Mouse (Mus musculus): Measurements from ENCODE around the gene Cmklr1. TPM values are rescaled to one million over a fixed set of nuclear protein-coding genes. Genes with fewer than 3 reads are reported as not detected.

Gene Cmklr1
- 10 to 100 TPM in 2 of 4 experiments, 1 to 10 TPM in 2; 5.1 to 23.1 (median 13.4) TPM for total RNA-seq (2022)

DNA sequence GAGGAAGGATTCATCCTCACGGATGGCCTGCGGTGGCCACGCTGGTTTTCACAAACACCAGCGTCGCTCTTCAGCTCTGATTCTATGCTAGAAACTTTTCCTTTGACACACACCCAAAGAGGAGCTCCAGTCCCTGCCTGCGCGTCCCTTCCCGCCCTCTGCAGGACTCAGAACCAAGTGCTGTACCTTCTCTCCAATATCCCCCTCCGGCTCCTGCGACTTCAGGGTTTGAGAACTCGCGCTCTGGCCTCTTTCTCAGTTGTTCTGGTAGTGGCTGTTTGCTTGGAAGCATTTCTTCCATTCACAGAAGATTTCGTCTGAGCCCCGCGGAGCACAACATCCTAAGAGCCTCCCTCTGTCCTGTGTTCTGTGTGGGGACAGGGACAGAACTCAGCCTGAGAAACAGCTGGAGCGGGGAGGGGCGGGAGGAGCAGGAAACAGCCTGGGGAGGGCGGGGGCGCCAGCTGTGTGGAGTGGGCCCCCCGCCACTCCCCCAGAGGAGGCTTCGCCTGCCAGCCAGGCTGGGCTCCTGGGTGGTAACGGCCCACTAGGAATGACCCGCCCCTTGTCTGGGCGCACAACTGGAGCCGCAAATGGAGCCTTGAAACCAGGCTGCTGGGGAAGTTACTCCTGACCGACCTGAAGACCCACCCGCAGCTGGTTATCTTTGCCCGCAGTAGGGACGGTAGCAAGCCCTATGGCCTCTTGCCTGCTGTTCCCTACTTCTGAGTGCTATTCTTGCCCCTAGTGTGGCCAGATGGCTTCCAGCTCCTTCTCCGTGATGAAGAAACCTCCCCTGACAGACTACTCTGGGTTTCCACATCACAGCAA is at the start of gene Cmklr1:
TSS of gene Cmklr1 (minus strand) at position 392 of the 831 bp plus-strand sequence.
- no peak for DNase-seq (ENCODE audit: low spot score in 2 of 2)

- DNase-seq (ENCODE audit: low spot score in 2 of 2), result no peak
Measured at GRCm38 (mm10) chr5:113694415-113694814, 44.2 kb upstream of the Cmklr1 start.

- DNase-seq (ENCODE audit: low spot score in 2 of 2), result no peak
Measured at GRCm38 (mm10) chr5:113694000-113694399, 43.8 kb upstream of the Cmklr1 start.

GRCm38 (mm10) chr5:113693196-113693755 is 43.0 kb upstream of the Cmklr1 start:
- no peak for DNase-seq (ENCODE audit: low spot score in 2 of 2)

DNA sequence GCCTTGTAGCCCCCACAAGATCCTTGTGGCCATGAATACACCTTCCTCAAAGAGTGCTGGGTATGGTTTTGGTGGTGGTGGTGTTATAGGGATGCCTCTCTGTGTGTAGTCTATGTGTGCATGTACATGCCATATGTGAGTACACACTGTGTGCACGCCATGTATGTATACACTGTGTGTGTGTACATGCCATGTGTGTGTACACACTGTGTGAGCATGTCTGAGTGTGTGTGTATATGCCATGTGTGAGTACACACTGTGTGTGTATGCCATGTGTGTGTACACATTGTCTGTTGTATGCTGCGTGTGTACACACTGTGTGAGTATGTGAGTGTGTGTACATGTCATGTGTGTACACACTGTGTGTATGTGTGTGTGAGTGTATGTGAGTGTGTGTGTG is 40.6 kb upstream of the Cmklr1 start:
- no peak for DNase-seq (ENCODE audit: low spot score in 2 of 2)

- DNase-seq (ENCODE audit: low spot score in 2 of 2), result no peak
Measured at GRCm38 (mm10) chr5:113690069-113690548, 39.9 kb upstream of the Cmklr1 start.

- no peak for DNase-seq (ENCODE audit: low spot score in 2 of 2)
Measured at GRCm38 (mm10) chr5:113687514-113687913, 37.3 kb upstream of the Cmklr1 start.

DNA sequence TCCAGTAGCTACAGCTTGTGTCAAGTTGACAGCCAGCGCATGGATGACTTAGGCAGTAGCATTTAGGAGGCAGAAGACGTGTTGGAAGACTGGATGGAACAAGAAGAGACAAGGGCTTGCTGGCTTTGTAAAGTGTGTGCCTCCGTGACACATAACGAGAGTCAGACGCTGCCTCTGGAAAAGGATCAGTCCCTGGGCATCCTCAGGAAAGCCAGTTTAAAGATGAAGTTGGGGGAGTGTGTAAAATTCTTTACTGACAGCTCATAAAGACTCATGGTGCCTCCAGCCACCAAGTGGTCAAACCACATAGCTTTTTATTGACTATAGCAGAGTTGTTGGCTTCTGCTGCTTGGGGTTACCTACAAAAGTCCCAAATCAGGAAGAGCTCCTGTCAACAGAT is 35.2 kb upstream of the Cmklr1 start:
- DNase-seq (ENCODE audit: low spot score in 2 of 2), result no peak

- DNase-seq (ENCODE audit: low spot score in 2 of 2), result no peak
Measured at GRCm38 (mm10) chr5:113683246-113683645, 33.0 kb upstream of the Cmklr1 start.

GRCm38 (mm10) chr5:113682472-113682871 is 32.2 kb upstream of the Cmklr1 start:
- DNase-seq (ENCODE audit: low spot score in 2 of 2), result no peak

DNA sequence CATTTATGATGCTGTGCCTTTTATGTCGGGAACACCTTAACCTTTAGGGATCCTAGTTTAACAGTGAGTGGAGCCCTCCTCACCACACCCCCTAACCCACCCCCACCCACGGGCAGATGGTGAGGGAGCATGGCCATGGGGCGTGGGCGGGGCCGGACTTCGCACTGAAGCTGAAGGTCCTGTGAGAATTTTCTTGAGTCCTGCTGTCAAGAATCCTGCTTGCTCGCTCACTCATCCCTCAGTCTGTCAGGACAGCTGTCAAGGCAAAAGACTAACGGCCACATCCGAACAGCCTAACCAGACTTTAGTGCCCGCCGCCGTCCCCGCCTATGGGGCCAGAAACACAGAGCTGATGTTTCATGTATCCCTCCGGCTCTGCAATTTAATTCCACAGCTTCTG is 31.0 kb upstream of the Cmklr1 start:
- DNase-seq (ENCODE audit: low spot score in 2 of 2), result no peak

- no peak for DNase-seq (ENCODE audit: low spot score in 2 of 2)
Measured at GRCm38 (mm10) chr5:113679509-113679908, 29.3 kb upstream of the Cmklr1 start.

GRCm38 (mm10) chr5:113678743-113679452 is 28.7 kb upstream of the Cmklr1 start:
- no peak for DNase-seq (ENCODE audit: low spot score in 2 of 2)

- no peak for DNase-seq (ENCODE audit: low spot score in 2 of 2)
Measured at GRCm38 (mm10) chr5:113677541-113677940, 27.3 kb upstream of the Cmklr1 start.

GRCm38 (mm10) chr5:113674851-113675250 is 24.6 kb upstream of the Cmklr1 start:
- no peak for DNase-seq (ENCODE audit: low spot score in 2 of 2)

DNA sequence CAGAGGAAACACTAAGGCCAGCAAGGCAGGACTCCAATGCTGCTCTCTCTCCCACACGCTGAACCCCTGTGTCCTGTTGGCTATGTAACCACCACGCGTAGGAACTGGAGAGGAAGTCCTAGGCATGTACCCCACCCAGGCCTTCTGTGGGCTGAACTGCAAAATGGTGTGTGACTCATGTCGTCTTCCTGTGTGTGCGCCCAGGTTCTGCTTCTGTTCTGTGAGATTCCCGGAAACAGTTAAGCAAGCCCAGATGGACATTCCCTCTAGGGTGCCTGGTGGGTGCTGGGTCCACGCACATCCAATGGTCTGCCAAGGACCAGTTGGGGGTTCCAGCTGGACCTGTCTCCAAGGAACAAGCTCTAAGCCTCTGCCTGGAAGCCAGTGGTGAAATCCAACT is 22.2 kb upstream of the Cmklr1 start:
- DNase-seq (ENCODE audit: low spot score in 2 of 2), result no peak

GRCm38 (mm10) chr5:113670597-113670996 is 20.4 kb upstream of the Cmklr1 start:
- DNase-seq (ENCODE audit: low spot score in 2 of 2), result no peak

DNA sequence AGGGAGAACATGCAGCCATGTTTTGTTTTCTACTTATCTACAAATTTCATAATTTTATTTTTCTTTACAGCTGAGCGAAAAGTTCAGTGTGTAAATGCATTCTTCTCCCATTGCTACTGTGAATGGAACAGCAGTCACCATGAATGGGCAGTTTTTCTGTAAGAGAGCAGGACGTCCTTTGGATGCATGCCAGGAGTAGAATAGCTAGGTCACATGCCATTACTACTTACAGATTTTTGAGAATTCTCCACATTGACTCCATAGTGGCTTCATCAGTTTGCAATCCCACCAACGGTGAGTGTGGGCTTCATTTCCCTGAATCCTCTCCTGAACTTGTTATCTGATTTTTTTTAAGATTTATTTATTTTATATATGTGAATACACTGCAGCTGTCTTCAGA is 19.9 kb upstream of the Cmklr1 start:
- DNase-seq (ENCODE audit: low spot score in 2 of 2), result no peak

DNA sequence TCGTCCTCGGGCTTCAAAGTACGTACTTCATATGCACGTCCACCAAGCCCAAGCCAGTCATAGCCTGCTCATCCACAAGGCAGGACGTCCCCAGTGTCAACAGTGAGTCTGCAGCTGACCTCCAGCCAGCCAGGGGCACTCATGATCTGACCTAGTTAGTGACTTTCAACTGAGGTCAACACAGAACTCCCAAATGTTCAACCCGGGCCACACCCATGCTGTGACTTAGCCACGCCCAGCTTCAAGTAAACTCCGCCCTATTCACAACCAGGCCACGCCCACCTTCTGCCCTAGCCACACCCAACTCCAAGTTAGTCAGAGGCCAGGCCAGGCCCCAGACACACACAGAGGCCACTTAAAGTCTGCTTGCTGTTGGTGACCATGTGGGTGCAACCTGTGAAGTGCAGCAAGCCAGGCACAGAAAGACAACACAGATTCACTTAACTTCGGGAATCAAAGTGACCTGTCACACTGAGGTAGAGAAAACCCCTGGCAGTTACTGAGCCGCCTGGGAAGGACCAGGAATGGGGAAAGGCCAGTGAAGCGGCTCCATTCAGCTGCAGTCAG is 14.5 kb upstream of the Cmklr1 start:
- no peak for DNase-seq (ENCODE audit: low spot score in 2 of 2)

- no peak for DNase-seq (ENCODE audit: low spot score in 2 of 2)
Measured at GRCm38 (mm10) chr5:113664127-113664526, 13.9 kb upstream of the Cmklr1 start.

DNA sequence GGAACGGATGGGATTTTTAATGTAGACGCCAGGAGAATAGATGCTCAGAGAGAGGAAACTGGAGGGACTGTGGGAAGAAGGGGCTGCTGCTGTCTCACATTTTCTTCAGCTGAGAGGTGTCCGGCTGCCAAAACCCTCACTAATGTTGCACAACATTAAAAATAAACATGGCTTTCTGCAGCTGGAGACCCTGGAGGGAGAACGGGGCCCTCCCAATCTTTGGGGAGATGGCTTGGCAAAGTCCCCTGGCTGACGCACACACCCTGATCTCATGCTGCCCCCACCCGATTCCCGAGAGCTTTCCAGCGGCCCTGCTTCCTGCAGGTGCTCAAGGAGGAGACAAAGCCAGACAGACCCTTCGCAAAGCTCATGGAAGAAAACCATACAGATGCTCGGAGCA is 10.6 kb upstream of the Cmklr1 start:
- no peak for DNase-seq (ENCODE audit: low spot score in 2 of 2)

GRCm38 (mm10) chr5:113654821-113655220 is 4.6 kb upstream of the Cmklr1 start:
- DNase-seq (ENCODE audit: low spot score in 2 of 2), result no peak

Data from layer of hippocampus, adult 8-10 months (tissue).